Mouse (Mus musculus): ENCODE results near the gene Gm614. TPM values are rescaled to one million over a fixed set of nuclear protein-coding genes. Genes with fewer than 3 reads are reported as not detected.
A peak's percentile ranks its signal among the peaks of the same experiment; 100 is the strongest.

Gm614 gene
- total and polyA plus RNA-seq, 3 experiments: 0.64 to 6.5 (median 1.3) TPM

- peak; percentile 42 for DNase-seq (ENCODE audit: extremely low read depth)
- Histone ChIP-seq H3K27ac (ENCODE audit: insufficient read depth, low read depth) (peak overlapping the region; percentile 79), H3K79me2 (replicated peaks; ENCODE audit: control insufficient read depth, extremely low read depth, insufficient read depth, poor library complexity, severe bottlenecking) (peaks cover 10% of the 10 kb centered on the region), H3K9me3 (replicated peaks; ENCODE audit: low read length) (no peaks in the 10 kb centered on the region), H3K36me3 (replicated peaks in 1 of 2; ENCODE audit: control insufficient read depth in 1 of 2, insufficient read depth in 1 of 2, low read length in 1 of 2) (peaks cover 51 to 75% of the 10 kb centered on the region in 2 experiments), H3K9ac (ENCODE audit: insufficient read depth, low read depth) (0 out of 2 replicates have a peak overlapping the region, but pooled peaks have one; percentile 48), H3K27me3 (replicated peaks) (no peaks in the 10 kb centered on the region), H3K4me2 (ENCODE audit: insufficient read depth, low read depth, poor library complexity, severe bottlenecking) (no peak overlapping the region; the same call in 1 of the 2 replicates), H3K4me3 (replicated peaks in 1 of 3; ENCODE audit: low read depth in 2 of 3, low read length in 2 of 3, poor library complexity in 1 of 3) (no peak overlapping the region), H3K4me1 (ENCODE audit: control insufficient read depth in 1 of 2, insufficient read depth in 2 of 2) (peaks cover 5 to 46% of the 10 kb centered on the region in 2 experiments; a peak in 3 of 4 replicates)
- TF ChIP-seq HCFC1 (IDR thresholded peaks at IDR 0.05; ENCODE audit: low read depth, low read length): no peak
- TF ChIP-seq POLR2A (IDR thresholded peaks at IDR 0.05; ENCODE audit: low read depth, low read length): no peak
- TF ChIP-seq CHD2 (IDR thresholded peaks at IDR 0.05; ENCODE audit: low read length): peak; percentile 73
- no peak for TF ChIP-seq CHD1 (IDR thresholded peaks at IDR 0.05; ENCODE audit: low read depth, low read length)
- no peak for TF ChIP-seq EP300 (IDR thresholded peaks at IDR 0.05; ENCODE audit: low read length)
- TF ChIP-seq JUN (IDR thresholded peaks at IDR 0.05; ENCODE audit: insufficient read depth, low read depth, low read length): no peak
- dilution Hi-C loops (cut with MboI; ENCODE audit: extremely low pct_ligation_motif_present, extremely low pct_unique_long_range_greater_than_20kb, low sequenced_read_pairs) (no loop called here), in situ Hi-C loops (cut with MboI; ENCODE audit: low pct_ligation_motif_present, low pct_unique_long_range_greater_than_20kb, low sequenced_read_pairs) (loop anchor here (5.0 kb wide), 1 partner anchor 67 kb away; no protein-coding TSS in a partner anchor)
These were observed 3.1 kb downstream of the Gm614 start for GRCm38 (mm10) chrX:101260441-101261325.

- DNase-seq (ENCODE audit: extremely low read depth): no peak
- in situ Hi-C loops (cut with MboI; ENCODE audit: low pct_ligation_motif_present, low pct_unique_long_range_greater_than_20kb, low sequenced_read_pairs): no loop called here
- no peak for TF ChIP-seq CHD2 (IDR thresholded peaks at IDR 0.05; ENCODE audit: low read length)
- TF ChIP-seq MAX (IDR thresholded peaks at IDR 0.05; ENCODE audit: low read length): no peak
- no peak for TF ChIP-seq SIN3A (IDR thresholded peaks at IDR 0.05; ENCODE audit: low read length)
- TF ChIP-seq CTCF (conservative IDR thresholded peaks at IDR 0.05 in 1 of 2, IDR thresholded peaks at IDR 0.05 in 1 of 2; ENCODE audit: low read depth in 2 of 2, low read length in 2 of 2): peak in 1 of 2 experiments; percentile 56; a peak in 2 of 4 replicates
- no peak for TF ChIP-seq E2F4 (IDR thresholded peaks at IDR 0.05; ENCODE audit: insufficient replicate concordance, low read depth, low read length)
- TF ChIP-seq USF2 (conservative IDR thresholded peaks at IDR 0.05; ENCODE audit: low read depth, low read length): no peak
- no peak for TF ChIP-seq HCFC1 (IDR thresholded peaks at IDR 0.05; ENCODE audit: low read depth, low read length)
- no peak for TF ChIP-seq PAX5 (IDR thresholded peaks at IDR 0.05; ENCODE audit: low read length)
- no peak for TF ChIP-seq TCF12 (IDR thresholded peaks at IDR 0.05; ENCODE audit: low read depth, low read length)
- TF ChIP-seq USF1 (IDR thresholded peaks at IDR 0.05; ENCODE audit: low read depth, low read length): no peak
- TF ChIP-seq SMC3 (IDR thresholded peaks at IDR 0.05; ENCODE audit: low read depth, low read length): peak; percentile 25
- no peak for TF ChIP-seq NRF1 (IDR thresholded peaks at IDR 0.05; ENCODE audit: low read depth, low read length)
- no peak for TF ChIP-seq JUND (conservative IDR thresholded peaks at IDR 0.05; ENCODE audit: low read depth, low read length)
- TF ChIP-seq MEF2A (IDR thresholded peaks at IDR 0.05; ENCODE audit: borderline replicate concordance, low read depth, low read length): no peak
- no peak for TF ChIP-seq MAZ (IDR thresholded peaks at IDR 0.05; ENCODE audit: low read depth, low read length)
- no peak for TF ChIP-seq IRF4 (IDR thresholded peaks at IDR 0.05; ENCODE audit: low read depth, low read length)
- 0 out of 2 replicates have a peak, but pooled peaks have one; percentile 13 for TF ChIP-seq BHLHE40 (IDR thresholded peaks at IDR 0.05; ENCODE audit: low read depth, low read length)
- TF ChIP-seq RAD21 (IDR thresholded peaks at IDR 0.05; ENCODE audit: low read depth, low read length): peak; percentile 29
- H3K4me2 ChIP-seq (ENCODE audit: insufficient read depth, low read depth, poor library complexity, severe bottlenecking): no peak overlapping the region
- peaks cover 21 to 36% of the 10 kb centered on the region in 2 experiments for H3K36me3 ChIP-seq (replicated peaks in 1 of 2; ENCODE audit: control insufficient read depth in 1 of 2, insufficient read depth in 1 of 2, low read length in 1 of 2)
- no peak overlapping the region for H3K9ac ChIP-seq (ENCODE audit: insufficient read depth, low read depth)
- no peak overlapping the region for H3K4me3 ChIP-seq (replicated peaks in 1 of 3; ENCODE audit: low read depth in 2 of 3, low read length in 2 of 3, poor library complexity in 1 of 3)
- dilution Hi-C loops (cut with MboI; ENCODE audit: extremely low pct_ligation_motif_present, extremely low pct_unique_long_range_greater_than_20kb, low sequenced_read_pairs): no loop called here
- no peaks in the 10 kb centered on the region for H3K27me3 ChIP-seq (replicated peaks)
- H3K79me2 ChIP-seq (replicated peaks; ENCODE audit: control insufficient read depth, extremely low read depth, insufficient read depth, poor library complexity, severe bottlenecking): no peaks in the 10 kb centered on the region
- no peaks in the 10 kb centered on the region for H3K9me3 ChIP-seq (replicated peaks; ENCODE audit: low read length)
- peaks cover 3 to 18% of the 10 kb centered on the region in 2 experiments; a peak in 3 of 4 replicates for H3K4me1 ChIP-seq (ENCODE audit: control insufficient read depth in 1 of 2, insufficient read depth in 2 of 2)
- H3K27ac ChIP-seq (ENCODE audit: insufficient read depth, low read depth): no peak overlapping the region
These were observed 7.2 kb downstream of the Gm614 start for GRCm38 (mm10) chrX:101256603-101257002.

Data from CH12.LX (cell line).